Mouse (Mus musculus) erythroblast, embryonic 14.5 days (primary cell): Measurements from ENCODE around the gene Jmjd6.

Experiments used
- GATA1 ChIP-seq: IDR thresholded peaks from 2 replicates; pipeline ENCODE4 v1.6.1; 2012; ENCODE audit warnings: low read length, inconsistent platforms, mixed read lengths
- TAL1 ChIP-seq: IDR thresholded peaks from 3 replicates; pipeline ENCODE4 v1.6.1; 2012; ENCODE audit warnings: low read length, inconsistent platforms, mixed read lengths

- TF ChIP-seq GATA1, result no peak
- no peak for TF ChIP-seq TAL1
Measured at GRCm38 (mm10) chr11:116812793-116813529, 30.3 kb downstream of the Jmjd6 start.
